Mouse (Mus musculus): ENCODE results near the gene Iqsec1. TPM values are rescaled to one million over a fixed set of nuclear protein-coding genes. Genes with fewer than 3 reads are reported as not detected.

The Iqsec1 gene
- total and polyA plus RNA-seq, 3 experiments, result 17.0 to 90.4 (median 83.5) TPM

- Histone ChIP-seq H3K36me3 (replicated peaks in 1 of 2; ENCODE audit: control insufficient read depth in 1 of 2, insufficient read depth in 1 of 2, low read length in 1 of 2) (no peaks in the 10 kb centered on the region), H3K9ac (ENCODE audit: insufficient read depth, low read depth) (no peak overlapping the region), H3K79me2 (replicated peaks; ENCODE audit: control insufficient read depth, extremely low read depth, insufficient read depth, poor library complexity, severe bottlenecking) (no peaks in the 10 kb centered on the region), H3K4me1 (ENCODE audit: control insufficient read depth in 1 of 2, insufficient read depth in 2 of 2) (no peaks in the 10 kb centered on the region), H3K27me3 (replicated peaks) (peaks cover 83% of the 10 kb centered on the region), H3K4me3 (replicated peaks in 1 of 3; ENCODE audit: low read depth in 2 of 3, low read length in 2 of 3, poor library complexity in 1 of 3) (no peak overlapping the region), H3K9me3 (replicated peaks; ENCODE audit: low read length) (peaks cover 10% of the 10 kb centered on the region), H3K27ac (ENCODE audit: insufficient read depth, low read depth) (no peak overlapping the region), H3K4me2 (ENCODE audit: insufficient read depth, low read depth, poor library complexity, severe bottlenecking) (no peak overlapping the region)
- no peak for DNase-seq (ENCODE audit: extremely low read depth)
- TF ChIP-seq NELFE (IDR thresholded peaks at IDR 0.05; ENCODE audit: low read depth, low read length) (no peak), MEF2A (IDR thresholded peaks at IDR 0.05; ENCODE audit: borderline replicate concordance, low read depth, low read length) (no peak), E2F4 (IDR thresholded peaks at IDR 0.05; ENCODE audit: insufficient replicate concordance, low read depth, low read length) (no peak), EP300 (IDR thresholded peaks at IDR 0.05; ENCODE audit: low read length) (no peak), HCFC1 (IDR thresholded peaks at IDR 0.05; ENCODE audit: low read depth, low read length) (no peak), MAZ (IDR thresholded peaks at IDR 0.05; ENCODE audit: low read depth, low read length) (no peak), ELF1 (IDR thresholded peaks at IDR 0.05; ENCODE audit: low read depth, low read length) (no peak), USF2 (conservative IDR thresholded peaks at IDR 0.05; ENCODE audit: low read depth, low read length) (no peak), ETS1 (conservative IDR thresholded peaks at IDR 0.05; ENCODE audit: low read depth, low read length) (no peak), TCF12 (IDR thresholded peaks at IDR 0.05; ENCODE audit: low read depth, low read length) (no peak), CHD1 (IDR thresholded peaks at IDR 0.05; ENCODE audit: low read depth, low read length) (no peak), PAX5 (IDR thresholded peaks at IDR 0.05; ENCODE audit: low read length) (no peak), MXI1 (IDR thresholded peaks at IDR 0.05; ENCODE audit: low read depth, low read length) (no peak), GABPA (IDR thresholded peaks at IDR 0.05; ENCODE audit: insufficient replicate concordance, low read depth, low read length) (no peak)
- dilution Hi-C loops (cut with MboI; ENCODE audit: extremely low pct_ligation_motif_present, extremely low pct_unique_long_range_greater_than_20kb, low sequenced_read_pairs), result no loop called here
- in situ Hi-C loops (cut with MboI; ENCODE audit: low pct_ligation_motif_present, low pct_unique_long_range_greater_than_20kb, low sequenced_read_pairs), result no loop called here
These were observed 130.6 kb downstream of the Iqsec1 start for GRCm38 (mm10) chr6:90857844-90858243.

- in situ Hi-C loops (cut with MboI; ENCODE audit: low pct_ligation_motif_present, low pct_unique_long_range_greater_than_20kb, low sequenced_read_pairs), result no loop called here
These were observed 136.1 kb downstream of the Iqsec1 start for GRCm38 (mm10) chr6:90852360-90852759.

More at GRCm38 (mm10) chr6:90852360-90852759, 136.1 kb downstream of the Iqsec1 start:
- TF ChIP-seq ZMIZ1 (IDR thresholded peaks at IDR 0.05; ENCODE audit: low read depth, low read length) (no peak), ZNF384 (IDR thresholded peaks at IDR 0.05; ENCODE audit: low read depth, low read length) (no peak), JUN (IDR thresholded peaks at IDR 0.05; ENCODE audit: insufficient read depth, low read depth, low read length) (no peak), POLR2AphosphoS2 (IDR thresholded peaks at IDR 0.05; ENCODE audit: low read depth, low read length) (no peak), PAX5 (IDR thresholded peaks at IDR 0.05; ENCODE audit: low read length) (no peak), TBP (conservative IDR thresholded peaks at IDR 0.05; ENCODE audit: low read depth, low read length) (no peak), USF1 (IDR thresholded peaks at IDR 0.05; ENCODE audit: low read depth, low read length) (no peak), ETS1 (conservative IDR thresholded peaks at IDR 0.05; ENCODE audit: low read depth, low read length) (no peak), ELF1 (IDR thresholded peaks at IDR 0.05; ENCODE audit: low read depth, low read length) (no peak), BHLHE40 (IDR thresholded peaks at IDR 0.05; ENCODE audit: low read depth, low read length) (no peak), HCFC1 (IDR thresholded peaks at IDR 0.05; ENCODE audit: low read depth, low read length) (no peak), KAT2A (IDR thresholded peaks at IDR 0.05; ENCODE audit: insufficient replicate concordance, low read length) (no peak), NELFE (IDR thresholded peaks at IDR 0.05; ENCODE audit: low read depth, low read length) (no peak)
- H3K9me3 ChIP-seq (replicated peaks; ENCODE audit: low read length), result no peaks in the 10 kb centered on the region
- H3K36me3 ChIP-seq (replicated peaks in 1 of 2; ENCODE audit: control insufficient read depth in 1 of 2, insufficient read depth in 1 of 2, low read length in 1 of 2), result no peaks in the 10 kb centered on the region
- no peaks in the 10 kb centered on the region for H3K79me2 ChIP-seq (replicated peaks; ENCODE audit: control insufficient read depth, extremely low read depth, insufficient read depth, poor library complexity, severe bottlenecking)
- dilution Hi-C loops (cut with MboI; ENCODE audit: extremely low pct_ligation_motif_present, extremely low pct_unique_long_range_greater_than_20kb, low sequenced_read_pairs), result no loop called here
- no peak overlapping the region for H3K27ac ChIP-seq (ENCODE audit: insufficient read depth, low read depth)
- H3K4me1 ChIP-seq (ENCODE audit: control insufficient read depth in 1 of 2, insufficient read depth in 2 of 2), result no peaks in the 10 kb centered on the region
- DNase-seq (ENCODE audit: extremely low read depth), result peak; percentile 5
- peaks cover 85% of the 10 kb centered on the region for H3K27me3 ChIP-seq (replicated peaks)
- no peak overlapping the region for H3K9ac ChIP-seq (ENCODE audit: insufficient read depth, low read depth)
- no peak overlapping the region for H3K4me2 ChIP-seq (ENCODE audit: insufficient read depth, low read depth, poor library complexity, severe bottlenecking)
- H3K4me3 ChIP-seq (replicated peaks in 1 of 3; ENCODE audit: low read depth in 2 of 3, low read length in 2 of 3, poor library complexity in 1 of 3), result no peak overlapping the region
